Mouse (Mus musculus) neural tube, embryonic 14.5 days (tissue): Measurements from ENCODE around the gene Ubp1. TPM values are rescaled to one million over a fixed set of nuclear protein-coding genes. Genes with fewer than 3 reads are reported as not detected.

Experiments used
- ATAC-seq: fragments of 200-750 bp; cut with Nextera tagmentation; 2 replicates; pipeline ENCODE4 v1.8.0; 2017; ENCODE audit warnings: low read depth, mild to moderate bottlenecking, moderate TSS enrichment, moderate library complexity
- H3K27ac ChIP-seq: fragments of 300-500 bp; sonication (generic); 2 replicates; pipeline ENCODE4 v1.5.1; 2014; ENCODE audit warnings: low read depth, mild to moderate bottlenecking, control low read depth, low read length, moderate library complexity, mixed read lengths
- H3K27me3 ChIP-seq: fragments of 300-500 bp; sonication (generic); 2 replicates; pipeline ENCODE4 v1.6.1; 2014; ENCODE audit warnings: low read length; ENCODE audit not compliant: control insufficient read depth, insufficient read depth
- H3K36me3 ChIP-seq: fragments of 300-500 bp; sonication (generic); 2 replicates; pipeline ENCODE4 v1.6.1; 2014; ENCODE audit warnings: low read length, mixed read lengths; ENCODE audit not compliant: control insufficient read depth, insufficient read depth
- H3K4me1 ChIP-seq: fragments of 300-500 bp; sonication (generic); 2 replicates; pipeline ENCODE4 v1.6.1; 2014; ENCODE audit warnings: low read length; ENCODE audit not compliant: control insufficient read depth, insufficient read depth
- H3K4me2 ChIP-seq: fragments of 300-500 bp; sonication (generic); 2 replicates; pipeline ENCODE4 v1.6.1; 2014; ENCODE audit warnings: mild to moderate bottlenecking, low read depth, low read length, control low read depth
- H3K4me3 ChIP-seq: fragments of 300-500 bp; sonication (generic); 2 replicates; pipeline ENCODE4 v1.5.1; 2014; ENCODE audit warnings: low read depth, low read length, control low read depth, mixed read lengths
- H3K9ac ChIP-seq: fragments of 300-500 bp; sonication (generic); replicated peaks from 2 replicates; pipeline ENCODE4 v1.6.1; 2014; ENCODE audit warnings: low read depth, mild to moderate bottlenecking, control low read depth, low read length, mixed read lengths
- H3K9me3 ChIP-seq: fragments of 300-500 bp; sonication (generic); 2 replicates; pipeline ENCODE4 v1.6.1; 2016; ENCODE audit warnings: low read length; ENCODE audit not compliant: control insufficient read depth
- WGBS: fragments of 180-500 bp; shearing (Covaris S2); extraction: QIAGEN DNeasy Blood & Tissue Kit; methylation state at CpG from one replicate; pipeline ENCODE4 v1.1.7; 2014; 5-methylcytosine and 5-hydroxymethylcytosine counted together
- polyA plus RNA-seq: library from polyadenylated mRNA; unstranded; fragments of >200 nt; fragmentation: Nextera tagmentation; extraction: Ambion mirVana; gene quantifications from 2 replicates; pipeline ENCODE4 v1.2.1, GENCODE M21; 2014

Gene Ubp1
- polyA plus RNA-seq, 1 experiment from 2014 or later, result 43.7 TPM

DNA sequence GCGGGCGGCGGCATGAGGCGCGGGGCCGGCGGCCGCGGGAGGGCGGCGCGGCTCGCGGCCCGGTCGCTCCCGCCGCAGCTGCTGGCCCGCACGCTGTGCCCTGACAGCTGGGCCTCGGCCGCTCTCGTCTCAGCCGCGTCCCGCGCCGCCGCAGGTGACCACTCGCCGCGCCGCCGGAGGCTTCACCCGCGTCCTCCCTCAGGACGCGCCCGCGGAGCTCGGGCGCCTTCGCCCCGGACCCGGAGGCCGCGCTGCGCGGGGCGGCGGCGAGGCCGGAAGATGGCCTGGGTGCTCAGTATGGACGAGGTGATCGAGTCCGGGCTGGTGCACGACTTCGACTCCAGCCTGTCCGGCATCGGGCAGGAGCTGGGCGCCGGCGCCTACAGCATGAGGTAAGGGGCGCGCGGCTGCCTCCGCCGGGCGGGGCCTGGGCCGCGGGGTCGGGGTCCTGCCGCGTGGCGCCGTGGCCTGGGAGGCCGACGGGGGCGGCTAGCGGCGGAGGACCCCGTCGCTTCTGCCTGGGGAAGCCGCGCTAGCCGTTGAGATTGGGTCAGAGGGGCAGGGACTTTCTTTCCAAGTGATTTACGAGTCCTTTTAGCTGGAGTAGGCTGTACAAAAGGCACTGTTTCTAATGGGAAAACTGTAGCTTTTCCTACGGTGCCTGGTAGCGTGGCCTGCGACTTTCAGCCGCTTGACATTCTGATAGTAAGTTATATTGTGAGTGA, 803 bp downstream of the Ubp1 start:
- peaks cover 15% of the 10 kb centered on the region for H3K4me1 ChIP-seq
- H3K9me3 ChIP-seq, result no peaks in the 10 kb centered on the region
- ATAC-seq, result peak; percentile 15
- peak overlapping the region; percentile 73 for H3K4me2 ChIP-seq
- no peaks in the 10 kb centered on the region for H3K36me3 ChIP-seq
- peak overlapping the region; percentile 95 for H3K4me3 ChIP-seq
- WGBS, result 1% methylated on average over 49 of the region's 91 CpGs
- peak overlapping the region; percentile 95 for H3K9ac ChIP-seq
- H3K27me3 ChIP-seq, result no peaks in the 10 kb centered on the region; the same call in 1 of the 2 replicates
- H3K27ac ChIP-seq, result peak overlapping the region; percentile 91

GRCm38 (mm10) chr9:113932100-113932470, 1.4 kb downstream of the Ubp1 start:
- no peak for ATAC-seq
- H3K9ac ChIP-seq, result peak overlapping the region; percentile 95
- peaks cover 15% of the 10 kb centered on the region for H3K4me1 ChIP-seq
- H3K4me2 ChIP-seq, result peak overlapping the region; percentile 73
- H3K9me3 ChIP-seq, result no peaks in the 10 kb centered on the region
- peak overlapping the region; percentile 95 for H3K4me3 ChIP-seq
- no peaks in the 10 kb centered on the region for H3K36me3 ChIP-seq
- peak overlapping the region; percentile 91 for H3K27ac ChIP-seq
- no peaks in the 10 kb centered on the region; the same call in 1 of the 2 replicates for H3K27me3 ChIP-seq
- WGBS, result 3% methylated on average over 8 of the region's 8 CpGs

DNA sequence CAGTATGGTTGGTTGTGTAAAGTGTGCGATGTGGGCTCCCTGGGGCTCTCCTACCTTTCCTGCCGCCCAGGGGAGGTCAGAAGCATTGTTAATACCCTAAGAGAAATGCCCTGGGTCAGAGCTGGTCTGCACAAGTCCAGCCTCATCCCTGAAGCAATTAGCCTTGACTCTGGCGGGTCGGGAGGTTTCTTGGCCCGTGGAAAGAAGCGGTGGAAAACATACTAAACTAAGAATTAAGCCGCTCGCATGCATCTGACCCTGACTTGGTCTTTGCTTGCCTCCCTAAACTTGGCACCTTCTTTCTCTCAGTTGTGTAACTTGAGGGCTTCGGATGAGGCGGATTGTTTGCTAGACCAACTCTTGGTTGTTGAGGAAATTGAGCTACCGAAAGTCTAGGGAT, 1.8 kb downstream of the Ubp1 start:
- no peak overlapping the region for H3K27ac ChIP-seq
- H3K9me3 ChIP-seq, result no peaks in the 10 kb centered on the region
- peak overlapping the region; percentile 95 for H3K9ac ChIP-seq
- ATAC-seq, result no peak
- H3K4me1 ChIP-seq, result peaks cover 15% of the 10 kb centered on the region
- H3K4me2 ChIP-seq, result peak overlapping the region; percentile 73
- H3K36me3 ChIP-seq, result no peaks in the 10 kb centered on the region
- peak overlapping the region; percentile 95 for H3K4me3 ChIP-seq
- no peaks in the 10 kb centered on the region; the same call in 1 of the 2 replicates for H3K27me3 ChIP-seq
- WGBS, result 21% methylated on average over 11 of the region's 11 CpGs

- Histone ChIP-seq H3K9me3 (no peaks in the 10 kb centered on the region), H3K4me2 (no peak overlapping the region), H3K4me3 (no peak overlapping the region), H3K27me3 (no peaks in the 10 kb centered on the region; the same call in 1 of the 2 replicates), H3K9ac (no peak overlapping the region), H3K27ac (no peak overlapping the region), H3K36me3 (no peaks in the 10 kb centered on the region), H3K4me1 (peaks cover 15% of the 10 kb centered on the region)
- 81% methylated on average over 5 of the region's 5 CpGs for WGBS
- no peak for ATAC-seq
Observed at GRCm38 (mm10) chr9:113935638-113936037, 4.9 kb downstream of the Ubp1 start.

DNA sequence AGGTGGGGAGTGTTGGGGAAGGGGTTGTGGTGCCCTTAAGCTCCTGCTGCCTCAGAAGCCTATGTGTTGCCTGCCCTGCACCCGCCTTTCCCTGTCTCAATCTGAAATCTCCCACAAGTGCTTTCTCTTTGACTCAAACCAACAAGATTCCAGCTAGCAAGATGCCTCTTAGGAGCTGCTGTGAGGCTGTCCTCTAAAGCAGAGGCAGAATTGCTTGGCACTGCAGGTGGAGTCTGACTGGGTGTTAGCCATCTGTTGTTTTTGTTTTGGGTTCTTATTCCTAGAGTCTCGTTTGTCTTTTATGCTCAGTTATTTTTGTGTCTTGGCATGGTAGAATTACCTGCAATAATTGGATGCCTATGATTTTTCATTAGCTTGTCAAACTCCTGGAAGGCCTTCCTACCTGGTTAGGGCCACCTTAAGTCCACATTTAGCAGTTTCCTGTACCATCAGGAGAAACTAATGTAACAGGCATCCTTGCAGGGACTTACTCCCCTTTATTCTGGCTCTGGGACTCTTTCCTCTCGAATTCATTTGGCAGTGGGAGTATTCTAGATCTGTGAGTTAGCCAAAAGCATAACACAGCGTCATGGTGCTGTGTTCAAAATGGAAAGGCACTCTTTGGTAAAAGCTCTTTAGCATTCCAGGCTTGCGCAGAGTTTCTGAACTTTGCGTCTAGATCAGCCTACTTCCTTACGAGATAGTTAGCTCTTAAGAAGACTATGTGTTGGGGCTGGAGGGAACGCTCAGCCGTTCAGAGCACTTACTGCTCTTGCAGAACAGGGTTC, 8.5 kb downstream of the Ubp1 start:
- Histone ChIP-seq H3K9me3 (no peaks in the 10 kb centered on the region), H3K36me3 (no peaks in the 10 kb centered on the region), H3K4me3 (no peak overlapping the region), H3K27me3 (no peaks in the 10 kb centered on the region), H3K9ac (no peak overlapping the region), H3K4me2 (no peak overlapping the region), H3K27ac (no peak overlapping the region), H3K4me1 (no peaks in the 10 kb centered on the region; the same call in 1 of the 2 replicates)
- ATAC-seq, result no peak
- 85% methylated on average over 9 of the region's 9 CpGs for WGBS

GRCm38 (mm10) chr9:113941103-113941805, 10.5 kb downstream of the Ubp1 start:
- ATAC-seq, result no peak
- H3K4me2 ChIP-seq, result no peak overlapping the region
- 92% methylated on average over 3 of the region's 3 CpGs for WGBS

GRCm38 (mm10) chr9:113943372-113943771, 12.6 kb downstream of the Ubp1 start:
- peaks cover 10% of the 10 kb centered on the region; the same call in 1 of the 2 replicates for H3K36me3 ChIP-seq

More at GRCm38 (mm10) chr9:113941103-113941805, 10.5 kb downstream of the Ubp1 start:
- H3K9me3 ChIP-seq, result no peaks in the 10 kb centered on the region
- H3K27me3 ChIP-seq, result no peaks in the 10 kb centered on the region
- H3K4me1 ChIP-seq, result no peaks in the 10 kb centered on the region
- H3K36me3 ChIP-seq, result 0 out of 2 replicates have a peak, but pooled peaks cover 3% of the 10 kb centered on the region
- no peak overlapping the region for H3K4me3 ChIP-seq
- H3K27ac ChIP-seq, result no peak overlapping the region
- no peak overlapping the region for H3K9ac ChIP-seq

GRCm38 (mm10) chr9:113947216-113947615, 16.5 kb downstream of the Ubp1 start:
- H3K9ac ChIP-seq, result no peak overlapping the region
- no peak overlapping the region for H3K27ac ChIP-seq
- no peaks in the 10 kb centered on the region for H3K9me3 ChIP-seq
- 94% methylated on average over 1 of the region's 1 CpGs for WGBS
- no peaks in the 10 kb centered on the region for H3K4me1 ChIP-seq
- no peak overlapping the region for H3K4me3 ChIP-seq
- H3K4me2 ChIP-seq, result no peak overlapping the region
- H3K36me3 ChIP-seq, result peaks cover 10% of the 10 kb centered on the region; the same call in 1 of the 2 replicates
- ATAC-seq, result no peak
- no peaks in the 10 kb centered on the region for H3K27me3 ChIP-seq

More at GRCm38 (mm10) chr9:113943372-113943771, 12.6 kb downstream of the Ubp1 start:
- Histone ChIP-seq H3K9ac (no peak overlapping the region), H3K4me3 (no peak overlapping the region), H3K9me3 (no peaks in the 10 kb centered on the region), H3K27ac (no peak overlapping the region), H3K4me1 (no peaks in the 10 kb centered on the region), H3K27me3 (no peaks in the 10 kb centered on the region), H3K4me2 (no peak overlapping the region)
- 100% methylated on average over 1 of the region's 1 CpGs for WGBS
- no peak for ATAC-seq
